Mouse (Mus musculus) midbrain, embryonic 15.5 days (tissue): ENCODE measurements at regions not wholly inside any gene's neighbourhood (a gene's known extent, or its start where the extent isn't known, plus 50 kb on each side); places are given as distances from the start of the nearest gene placed in this dataset.

Experiments
- ATAC-seq: fragments of 200-750 bp; cut with Nextera tagmentation; replicated peaks from 2 replicates; pipeline ENCODE4 v1.8.0; 2017; ENCODE audit warnings: moderate TSS enrichment
- H3K27ac ChIP-seq: fragments of 300-500 bp; sonication (generic); 2 replicates; pipeline ENCODE4 v1.5.1; 2015; ENCODE audit warnings: mild to moderate bottlenecking, inconsistent platforms
- H3K27me3 ChIP-seq: fragments of 300-500 bp; sonication (generic); replicated peaks from 2 replicates; pipeline ENCODE4 v1.6.1; 2015; ENCODE audit warnings: inconsistent platforms
- H3K36me3 ChIP-seq: fragments of 300-500 bp; sonication (generic); replicated peaks from 2 replicates; pipeline ENCODE4 v1.6.1; 2015; ENCODE audit warnings: inconsistent platforms
- H3K4me1 ChIP-seq: fragments of 300-500 bp; sonication (generic); 2 replicates; pipeline ENCODE4 v1.6.1; 2015; ENCODE audit warnings: inconsistent platforms
- H3K4me2 ChIP-seq: fragments of 300-500 bp; sonication (generic); 2 replicates; pipeline ENCODE4 v1.6.1; 2015; ENCODE audit warnings: inconsistent platforms, mild to moderate bottlenecking, moderate library complexity
- H3K4me3 ChIP-seq: fragments of 300-500 bp; sonication (generic); 2 replicates; pipeline ENCODE4 v1.5.1; 2015; ENCODE audit warnings: mild to moderate bottlenecking, inconsistent platforms
- H3K9ac ChIP-seq: fragments of 300-500 bp; sonication (generic); 2 replicates; pipeline ENCODE4 v1.6.1; 2015; ENCODE audit warnings: mild to moderate bottlenecking, inconsistent platforms
- H3K9me3 ChIP-seq: fragments of 300-500 bp; sonication (generic); 2 replicates; pipeline ENCODE4 v1.6.1; 2016; ENCODE audit warnings: inconsistent platforms
- WGBS: fragments of 180-500 bp; shearing (Covaris S2); methylation state at CpG from one replicate; pipeline ENCODE4 v1.1.7; 2015; ENCODE audit warnings: mixed read lengths; 5-methylcytosine and 5-hydroxymethylcytosine counted together

GRCm38 (mm10) chr2:101080231-101080630 is 544.3 kb upstream of the Rag2 start:
- Histone ChIP-seq H3K4me1 (no peaks in the 10 kb centered on the region), H3K9me3 (no peaks in the 10 kb centered on the region), H3K9ac (no peak overlapping the region), H3K27ac (no peak overlapping the region), H3K27me3 (no peaks in the 10 kb centered on the region), H3K36me3 (no peaks in the 10 kb centered on the region), H3K4me3 (no peak overlapping the region), H3K4me2 (no peak overlapping the region)
- 84% methylated on average over 1 of the region's 1 CpGs for WGBS
- ATAC-seq, result no peak

GRCm38 (mm10) chr2:101083813-101084212 is 540.7 kb upstream of the Rag2 start:
- Histone ChIP-seq H3K9ac (no peak overlapping the region), H3K36me3 (no peaks in the 10 kb centered on the region), H3K9me3 (no peaks in the 10 kb centered on the region), H3K4me1 (no peaks in the 10 kb centered on the region), H3K27ac (no peak overlapping the region), H3K4me2 (no peak overlapping the region), H3K27me3 (no peaks in the 10 kb centered on the region), H3K4me3 (no peak overlapping the region)
- no peak for ATAC-seq

GRCm38 (mm10) chr2:101084648-101085047 is 539.9 kb upstream of the Rag2 start:
- no peak for ATAC-seq
- Histone ChIP-seq H3K27me3 (no peaks in the 10 kb centered on the region), H3K4me1 (no peaks in the 10 kb centered on the region), H3K36me3 (no peaks in the 10 kb centered on the region), H3K4me3 (no peak overlapping the region), H3K4me2 (no peak overlapping the region), H3K9me3 (no peaks in the 10 kb centered on the region), H3K27ac (no peak overlapping the region), H3K9ac (no peak overlapping the region)
- 89% methylated on average over 1 of the region's 1 CpGs for WGBS

- Histone ChIP-seq H3K9me3 (no peaks in the 10 kb centered on the region), H3K27ac (no peak overlapping the region), H3K9ac (no peak overlapping the region), H3K4me2 (no peak overlapping the region), H3K4me1 (no peaks in the 10 kb centered on the region), H3K36me3 (no peaks in the 10 kb centered on the region), H3K27me3 (no peaks in the 10 kb centered on the region), H3K4me3 (no peak overlapping the region)
- WGBS, result 28% methylated on average over 1 of the region's 1 CpGs
- peak; percentile 54; the same call in 1 of the 2 replicates for ATAC-seq
Measured at GRCm38 (mm10) chr2:101107183-101107872, 517.2 kb upstream of the Rag2 start.

GRCm38 (mm10) chr2:101136867-101137266 is 487.7 kb upstream of the Rag2 start:
- Histone ChIP-seq H3K27me3 (no peaks in the 10 kb centered on the region), H3K9ac (no peak overlapping the region), H3K27ac (no peak overlapping the region), H3K4me3 (no peak overlapping the region), H3K4me2 (no peak overlapping the region), H3K9me3 (no peaks in the 10 kb centered on the region), H3K36me3 (no peaks in the 10 kb centered on the region), H3K4me1 (no peaks in the 10 kb centered on the region)
- WGBS, result 26% methylated on average over 1 of the region's 1 CpGs
- no peak for ATAC-seq

DNA sequence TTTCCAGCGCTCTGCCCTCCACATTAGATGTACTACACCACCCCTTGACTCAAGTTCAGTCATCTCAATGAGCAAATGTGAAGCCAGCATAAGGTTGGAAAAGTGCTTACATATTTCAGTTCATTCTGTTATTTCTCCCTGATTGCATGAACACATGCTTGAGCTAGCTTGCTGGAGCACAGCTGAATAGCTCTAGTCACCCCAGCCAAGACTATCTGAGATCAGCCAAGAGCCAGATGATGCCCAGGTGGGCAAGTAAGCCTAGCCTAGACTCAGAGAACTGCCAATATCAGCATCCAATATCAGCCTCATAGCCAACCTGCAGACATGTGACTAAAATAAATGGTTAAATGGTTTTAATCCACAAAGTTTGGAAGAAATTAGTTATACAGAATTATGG is 484.6 kb upstream of the Rag2 start:
- WGBS, result 92% methylated on average over 1 of the region's 1 CpGs
- no peak overlapping the region for H3K9ac ChIP-seq
- no peak for ATAC-seq
- no peaks in the 10 kb centered on the region for H3K36me3 ChIP-seq
- no peaks in the 10 kb centered on the region for H3K9me3 ChIP-seq
- H3K27ac ChIP-seq, result no peak overlapping the region
- H3K4me1 ChIP-seq, result no peaks in the 10 kb centered on the region
- no peaks in the 10 kb centered on the region for H3K27me3 ChIP-seq
- H3K4me2 ChIP-seq, result no peak overlapping the region
- H3K4me3 ChIP-seq, result no peak overlapping the region

DNA sequence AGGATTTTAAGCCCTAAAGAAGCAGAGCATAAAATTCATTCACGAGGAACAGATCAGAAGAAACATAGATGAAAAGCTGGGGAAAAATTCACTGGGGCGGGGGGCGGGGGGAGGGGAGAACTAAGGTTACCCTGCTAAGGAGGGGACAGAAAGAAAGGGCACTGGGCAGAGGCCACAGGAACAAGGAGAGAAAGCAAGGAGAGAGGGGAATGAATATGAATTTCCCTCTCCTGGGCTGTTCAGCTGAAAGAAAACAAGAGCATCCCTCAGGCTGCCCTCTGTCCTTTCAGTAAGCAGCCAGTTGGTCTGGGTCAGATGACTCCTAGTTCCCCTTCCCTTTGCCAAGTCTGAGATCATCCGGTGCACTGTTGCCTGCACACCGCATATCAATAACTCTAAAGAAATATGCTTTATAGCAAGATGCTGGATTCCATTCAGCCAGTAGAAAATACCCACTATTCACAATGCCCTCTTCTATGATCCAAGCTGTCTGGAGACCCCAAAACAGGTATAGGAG is 467.7 kb upstream of the Rag2 start:
- 39% methylated on average over 5 of the region's 5 CpGs for WGBS
- no peaks in the 10 kb centered on the region for H3K36me3 ChIP-seq
- peaks cover 9% of the 10 kb centered on the region; the same call in 1 of the 2 replicates for H3K4me1 ChIP-seq
- H3K4me3 ChIP-seq, result no peak overlapping the region
- H3K4me2 ChIP-seq, result no peak overlapping the region
- no peaks in the 10 kb centered on the region for H3K9me3 ChIP-seq
- H3K27ac ChIP-seq, result 0 out of 2 replicates have a peak overlapping the region, but pooled peaks have one; percentile 29
- H3K27me3 ChIP-seq, result no peaks in the 10 kb centered on the region
- H3K9ac ChIP-seq, result no peak overlapping the region
- ATAC-seq, result peak; percentile 69

- WGBS, result 31% methylated on average over 4 of the region's 4 CpGs
- no peaks in the 10 kb centered on the region for H3K27me3 ChIP-seq
- no peak overlapping the region for H3K9ac ChIP-seq
- no peak overlapping the region for H3K4me3 ChIP-seq
- H3K27ac ChIP-seq, result no peak overlapping the region
- H3K4me1 ChIP-seq, result peaks cover 9% of the 10 kb centered on the region; the same call in 1 of the 2 replicates
- no peak overlapping the region for H3K4me2 ChIP-seq
- no peaks in the 10 kb centered on the region for H3K36me3 ChIP-seq
- no peaks in the 10 kb centered on the region for H3K9me3 ChIP-seq
- no peak for ATAC-seq
Measured at GRCm38 (mm10) chr2:101159276-101159675, 465.2 kb upstream of the Rag2 start.

DNA sequence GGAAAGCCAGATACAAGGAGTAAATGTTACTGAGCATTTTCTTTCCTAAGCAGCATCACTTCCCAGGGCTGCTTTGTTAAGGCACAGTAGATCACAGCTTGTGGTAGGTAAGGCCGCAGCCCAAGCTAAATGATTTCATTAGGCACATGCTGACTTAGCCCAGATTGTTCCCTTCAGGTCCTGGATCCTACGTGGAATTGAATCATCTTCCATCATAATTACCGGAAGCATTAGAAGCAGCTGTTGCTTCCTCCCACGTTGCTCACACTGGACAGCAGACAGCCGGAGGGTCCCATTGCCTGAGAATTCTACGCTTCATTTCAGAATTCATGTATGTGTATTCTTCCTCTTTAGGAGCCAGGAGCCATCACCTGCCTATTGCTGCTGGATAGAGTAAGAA is 458.6 kb upstream of the Rag2 start:
- peak; percentile 37; the same call in 1 of the 2 replicates for ATAC-seq
- Histone ChIP-seq H3K9me3 (no peaks in the 10 kb centered on the region), H3K4me2 (no peak overlapping the region), H3K36me3 (no peaks in the 10 kb centered on the region), H3K9ac (no peak overlapping the region), H3K4me1 (no peaks in the 10 kb centered on the region), H3K4me3 (no peak overlapping the region), H3K27ac (no peak overlapping the region), H3K27me3 (no peaks in the 10 kb centered on the region)
- WGBS, result 61% methylated on average over 6 of the region's 6 CpGs

- Histone ChIP-seq H3K4me3 (no peak overlapping the region), H3K27ac (no peak overlapping the region), H3K27me3 (no peaks in the 10 kb centered on the region), H3K9ac (no peak overlapping the region), H3K9me3 (no peaks in the 10 kb centered on the region), H3K4me2 (no peak overlapping the region), H3K4me1 (no peaks in the 10 kb centered on the region), H3K36me3 (no peaks in the 10 kb centered on the region)
- 0 out of 2 replicates have a peak, but pooled peaks have one; percentile 30 for ATAC-seq
- 10% methylated on average over 6 of the region's 6 CpGs for WGBS
Measured at GRCm38 (mm10) chr2:101172806-101173205, 451.7 kb upstream of the Rag2 start.

DNA sequence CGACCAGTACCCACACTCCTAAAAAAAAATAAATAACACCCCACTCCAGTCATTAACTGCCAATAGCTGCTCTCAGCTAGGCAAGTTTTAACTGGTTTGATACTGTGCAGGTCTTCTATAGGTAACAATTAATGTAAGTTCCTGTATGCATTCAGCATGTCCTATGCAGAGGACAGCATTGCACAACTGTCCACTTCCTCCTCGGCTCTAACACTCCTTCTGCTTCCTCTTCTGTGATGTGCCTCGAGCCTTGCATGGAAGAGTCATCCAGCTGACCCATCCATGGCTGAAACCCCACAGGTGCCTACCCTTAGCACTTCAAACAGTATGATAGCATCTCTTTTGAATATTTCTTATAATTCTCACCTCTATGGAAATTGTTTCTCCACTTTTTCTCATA is 449.4 kb upstream of the Rag2 start:
- Histone ChIP-seq H3K4me1 (no peaks in the 10 kb centered on the region), H3K27me3 (no peaks in the 10 kb centered on the region), H3K9me3 (no peaks in the 10 kb centered on the region), H3K36me3 (no peaks in the 10 kb centered on the region), H3K4me2 (no peak overlapping the region), H3K9ac (no peak overlapping the region), H3K27ac (no peak overlapping the region), H3K4me3 (no peak overlapping the region)
- ATAC-seq, result no peak
- 83% methylated on average over 3 of the region's 3 CpGs for WGBS

- no peak for ATAC-seq
- H3K4me1 ChIP-seq, result no peaks in the 10 kb centered on the region
- 85% methylated on average over 3 of the region's 3 CpGs for WGBS
- H3K4me2 ChIP-seq, result no peak overlapping the region
- no peak overlapping the region for H3K27ac ChIP-seq
- no peaks in the 10 kb centered on the region for H3K36me3 ChIP-seq
- no peak overlapping the region for H3K9ac ChIP-seq
- no peak overlapping the region for H3K4me3 ChIP-seq
- no peaks in the 10 kb centered on the region for H3K27me3 ChIP-seq
- H3K9me3 ChIP-seq, result no peaks in the 10 kb centered on the region
Measured at GRCm38 (mm10) chr2:101206637-101207036, 417.9 kb upstream of the Rag2 start.

GRCm38 (mm10) chr2:101209136-101209535 is 415.4 kb upstream of the Rag2 start:
- no peak for ATAC-seq
- H3K9ac ChIP-seq, result no peak overlapping the region

More at GRCm38 (mm10) chr2:101209136-101209535, 415.4 kb upstream of the Rag2 start:
- Histone ChIP-seq H3K36me3 (no peaks in the 10 kb centered on the region), H3K27ac (no peak overlapping the region), H3K9me3 (no peaks in the 10 kb centered on the region), H3K4me1 (no peaks in the 10 kb centered on the region), H3K4me2 (no peak overlapping the region), H3K27me3 (no peaks in the 10 kb centered on the region), H3K4me3 (no peak overlapping the region)
- WGBS, result 77% methylated on average over 4 of the region's 4 CpGs
